Mouse (Mus musculus) ovary, postnatal 14 days (tissue): ENCODE results near the gene Stard13.

ENCODE experiments used
- DNase-seq: peaks from one replicate; pipeline ENCODE4 v3.0.0; 2022; ENCODE audit warnings: low spot score

The Stard13 gene

GRCm38 (mm10) chr5:151228367-151229005 lies 5.2 kb downstream of the Stard13 start:
- no peak for DNase-seq

- DNase-seq, result no peak
Observed at GRCm38 (mm10) chr5:151223696-151224366, 9.8 kb downstream of the Stard13 start.

GRCm38 (mm10) chr5:151222791-151223190 lies 10.8 kb downstream of the Stard13 start:
- no peak for DNase-seq

- DNase-seq, result no peak
Observed at GRCm38 (mm10) chr5:151218689-151219115, 14.9 kb downstream of the Stard13 start.

- DNase-seq, result no peak
Observed at GRCm38 (mm10) chr5:151213097-151213496, 20.5 kb downstream of the Stard13 start.

- no peak for DNase-seq
Observed at GRCm38 (mm10) chr5:151210869-151211268, 22.8 kb downstream of the Stard13 start.

GRCm38 (mm10) chr5:151210060-151210459 lies 23.6 kb downstream of the Stard13 start:
- DNase-seq, result no peak

- DNase-seq, result no peak
Observed at GRCm38 (mm10) chr5:151205017-151205416, 28.6 kb downstream of the Stard13 start.

- DNase-seq, result no peak
Observed at GRCm38 (mm10) chr5:151202925-151203324, 30.7 kb downstream of the Stard13 start.

GRCm38 (mm10) chr5:151201220-151201619 lies 32.4 kb downstream of the Stard13 start:
- DNase-seq, result no peak

GRCm38 (mm10) chr5:151199235-151199634 lies 34.4 kb downstream of the Stard13 start:
- DNase-seq, result no peak

GRCm38 (mm10) chr5:151196603-151197272 lies 36.9 kb downstream of the Stard13 start:
- no peak for DNase-seq

GRCm38 (mm10) chr5:151193885-151194520 lies 39.6 kb downstream of the Stard13 start:
- DNase-seq, result no peak

GRCm38 (mm10) chr5:151192266-151192665 lies 41.4 kb downstream of the Stard13 start:
- no peak for DNase-seq

- no peak for DNase-seq
Observed at GRCm38 (mm10) chr5:151190764-151191163, 42.9 kb downstream of the Stard13 start.

- peak; percentile 33 for DNase-seq
Observed at GRCm38 (mm10) chr5:151189789-151190378, 43.8 kb downstream of the Stard13 start.

GRCm38 (mm10) chr5:151189321-151189720 lies 44.3 kb downstream of the Stard13 start:
- no peak for DNase-seq

GRCm38 (mm10) chr5:151188659-151189058 lies 45.0 kb downstream of the Stard13 start:
- no peak for DNase-seq

GRCm38 (mm10) chr5:151187336-151187735 lies 46.3 kb downstream of the Stard13 start:
- no peak for DNase-seq

GRCm38 (mm10) chr5:151185286-151185856 lies 48.3 kb downstream of the Stard13 start:
- DNase-seq, result no peak

GRCm38 (mm10) chr5:151183656-151184240 lies 49.9 kb downstream of the Stard13 start:
- DNase-seq, result no peak
